Mouse (Mus musculus): ENCODE measurements at regions not wholly inside any gene's neighbourhood (a gene's known extent, or its start where the extent isn't known, plus 50 kb on each side); places are given as distances from the start of the nearest gene placed in this dataset.

DNA sequence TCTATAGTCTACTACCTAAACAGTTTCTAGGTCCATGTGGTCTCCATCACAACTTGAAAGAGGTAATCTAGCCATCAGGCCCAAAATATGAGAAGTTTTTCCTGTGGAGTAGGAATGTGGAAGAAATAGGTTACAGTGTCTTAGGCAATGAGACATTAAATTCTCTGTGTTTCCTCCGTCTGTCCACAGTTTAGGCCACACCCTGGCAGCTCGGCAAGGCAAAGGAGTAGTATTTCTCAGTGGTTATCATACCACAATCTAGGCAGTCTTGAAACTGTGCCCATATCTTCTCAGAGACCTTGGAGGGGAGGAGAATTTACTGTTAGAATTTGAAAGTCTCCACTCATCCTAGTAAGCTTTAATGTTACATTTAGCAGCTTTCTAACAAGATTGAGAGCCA, 811.0 kb upstream of the Tbl1xr1 start:
- Histone ChIP-seq H3ac (ENCODE audit: control insufficient read depth, insufficient read length) (no peak overlapping the region), H3K27me3 (ENCODE audit: control insufficient read depth, insufficient read depth, insufficient read length) (no peaks in the 10 kb centered on the region), H3K36me3 (ENCODE audit: control insufficient read depth, insufficient read depth) (no peaks in the 10 kb centered on the region), H3K79me2 (ENCODE audit: control insufficient read depth, insufficient read depth) (no peaks in the 10 kb centered on the region), H3K4me3 (no peak overlapping the region), H3K4me2 (ENCODE audit: low read depth) (no peak overlapping the region)
- no peak for TF ChIP-seq TCF12 (IDR thresholded peaks at IDR 0.05; ENCODE audit: insufficient read depth, poor library complexity, severe bottlenecking)
- no peak for TF ChIP-seq REST (IDR thresholded peaks at IDR 0.05; ENCODE audit: insufficient read depth, insufficient read length)
- no peak for TF ChIP-seq SRF (IDR thresholded peaks at IDR 0.05; ENCODE audit: control insufficient read depth, insufficient read length, low read depth)
- no peak for TF ChIP-seq MAX (IDR thresholded peaks at IDR 0.05; ENCODE audit: low read depth)
- TF ChIP-seq POLR2AphosphoS2 (IDR thresholded peaks at IDR 0.05; ENCODE audit: insufficient read length, low read depth) = no peak
- TF ChIP-seq E2F4 (IDR thresholded peaks at IDR 0.05; ENCODE audit: insufficient read depth) = no peak
- no peak for TF ChIP-seq CEBPB (IDR thresholded peaks at IDR 0.05; ENCODE audit: insufficient read depth, poor library complexity, severe bottlenecking)

DNA sequence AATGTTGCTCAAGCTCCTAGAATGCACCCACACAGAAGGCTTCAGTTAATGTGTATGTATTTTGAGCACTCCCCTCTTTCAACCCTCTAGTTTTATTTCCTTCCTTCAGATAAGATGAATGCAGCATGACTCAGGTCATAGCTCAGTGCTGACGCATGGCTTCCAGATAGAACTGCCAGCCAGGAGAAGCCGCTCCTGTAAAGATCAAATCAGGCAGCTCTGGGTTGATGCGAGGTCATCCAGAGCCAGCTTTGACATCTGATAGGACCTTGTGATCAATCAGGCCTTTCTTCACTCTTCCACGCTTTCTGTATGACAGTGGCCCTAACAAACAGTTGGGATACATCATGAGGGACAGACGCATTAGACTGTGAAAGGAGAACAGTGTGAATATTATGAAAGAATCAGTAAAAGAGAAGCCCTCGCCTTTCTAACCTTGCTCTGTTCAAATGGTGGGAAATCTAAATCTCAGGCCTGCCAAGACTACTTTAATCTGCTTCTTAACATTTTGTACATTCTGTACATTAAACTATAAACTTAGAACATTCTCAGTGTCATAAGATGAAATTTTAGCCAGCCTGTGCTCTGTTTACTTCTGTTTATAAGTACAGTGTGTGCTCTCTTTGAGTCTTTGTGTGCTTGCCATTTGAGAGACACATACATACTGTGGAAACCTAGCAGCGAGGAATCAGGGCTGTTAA, 807.9 kb upstream of the Tbl1xr1 start:
- no peak for TF ChIP-seq E2F4 (IDR thresholded peaks at IDR 0.05; ENCODE audit: insufficient read depth)
- no peak for TF ChIP-seq MYOG (IDR thresholded peaks at IDR 0.05; ENCODE audit: control insufficient read depth in 1 of 3, insufficient read depth in 1 of 3, insufficient read length in 2 of 3, low read depth in 2 of 3)
- TF ChIP-seq TCF12 (IDR thresholded peaks at IDR 0.05; ENCODE audit: insufficient read depth, poor library complexity, severe bottlenecking) = no peak
- no peak overlapping the region for H3ac ChIP-seq (ENCODE audit: control insufficient read depth, insufficient read length)
- no peaks in the 10 kb centered on the region for H3K27me3 ChIP-seq (ENCODE audit: control insufficient read depth, insufficient read depth, insufficient read length)
- H3K4me2 ChIP-seq (ENCODE audit: low read depth) = peak overlapping the region; percentile 7
- no peaks in the 10 kb centered on the region for H3K36me3 ChIP-seq (ENCODE audit: control insufficient read depth, insufficient read depth)
- H3K4me3 ChIP-seq = no peak overlapping the region
- H3K79me2 ChIP-seq (ENCODE audit: control insufficient read depth, insufficient read depth) = no peaks in the 10 kb centered on the region

DNA sequence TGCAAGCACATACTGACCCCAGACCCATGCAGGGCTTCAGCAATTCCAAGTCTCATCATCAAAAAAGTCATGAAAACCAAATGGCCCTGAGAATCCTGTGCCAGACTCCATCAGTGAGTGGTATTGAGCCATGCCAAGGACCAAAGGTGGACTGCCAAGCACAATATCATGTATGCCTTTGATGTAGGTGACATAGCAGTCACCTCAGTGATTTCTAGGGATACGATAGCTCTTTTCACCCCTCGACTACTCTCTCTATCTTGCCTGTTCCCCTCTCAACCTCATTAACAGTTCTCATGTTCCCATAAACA, 807.4 kb upstream of the Tbl1xr1 start:
- H3ac ChIP-seq (ENCODE audit: control insufficient read depth, insufficient read length) = no peak overlapping the region
- H3K4me2 ChIP-seq (ENCODE audit: low read depth) = no peak overlapping the region
- H3K79me2 ChIP-seq (ENCODE audit: control insufficient read depth, insufficient read depth) = no peaks in the 10 kb centered on the region
- no peaks in the 10 kb centered on the region for H3K27me3 ChIP-seq (ENCODE audit: control insufficient read depth, insufficient read depth, insufficient read length)
- no peaks in the 10 kb centered on the region for H3K36me3 ChIP-seq (ENCODE audit: control insufficient read depth, insufficient read depth)
- TF ChIP-seq MYOG (IDR thresholded peaks at IDR 0.05; ENCODE audit: control insufficient read depth in 1 of 3, insufficient read depth in 1 of 3, insufficient read length in 2 of 3, low read depth in 2 of 3) (no peak), MAX (IDR thresholded peaks at IDR 0.05; ENCODE audit: low read depth) (no peak), REST (IDR thresholded peaks at IDR 0.05; ENCODE audit: insufficient read depth, insufficient read length) (no peak), POLR2AphosphoS2 (IDR thresholded peaks at IDR 0.05; ENCODE audit: insufficient read length, low read depth) (no peak), MYOD1 (IDR thresholded peaks at IDR 0.05; ENCODE audit: control insufficient read depth in 1 of 3, insufficient read length in 2 of 3, low read depth in 2 of 3) (no peak), E2F4 (IDR thresholded peaks at IDR 0.05; ENCODE audit: insufficient read depth) (no peak), CEBPB (IDR thresholded peaks at IDR 0.05; ENCODE audit: insufficient read depth, poor library complexity, severe bottlenecking) (no peak), USF1 (IDR thresholded peaks at IDR 0.05; ENCODE audit: low read depth) (no peak), TCF12 (IDR thresholded peaks at IDR 0.05; ENCODE audit: insufficient read depth, poor library complexity, severe bottlenecking) (no peak), TCF3 (IDR thresholded peaks at IDR 0.05; ENCODE audit: insufficient read length, low read depth) (no peak), POLR2A (IDR thresholded peaks at IDR 0.05; ENCODE audit: insufficient read length, low read depth) (no peak), SRF (IDR thresholded peaks at IDR 0.05; ENCODE audit: control insufficient read depth, insufficient read length, low read depth) (no peak)
- no peak overlapping the region for H3K4me3 ChIP-seq

GRCm38 (mm10) chr3:21270788-21271187, 805.7 kb upstream of the Tbl1xr1 start:
- Histone ChIP-seq H3K36me3 (ENCODE audit: control insufficient read depth, insufficient read depth) (no peaks in the 10 kb centered on the region), H3K79me2 (ENCODE audit: control insufficient read depth, insufficient read depth) (no peaks in the 10 kb centered on the region), H3K4me3 (no peak overlapping the region), H3K27me3 (ENCODE audit: control insufficient read depth, insufficient read depth, insufficient read length) (no peaks in the 10 kb centered on the region), H3K4me2 (ENCODE audit: low read depth) (no peak overlapping the region), H3ac (ENCODE audit: control insufficient read depth, insufficient read length) (no peak overlapping the region)
- TF ChIP-seq TCF3 (IDR thresholded peaks at IDR 0.05; ENCODE audit: insufficient read length, low read depth) (no peak), SRF (IDR thresholded peaks at IDR 0.05; ENCODE audit: control insufficient read depth, insufficient read length, low read depth) (no peak), POLR2A (IDR thresholded peaks at IDR 0.05; ENCODE audit: insufficient read length, low read depth) (no peak), USF1 (IDR thresholded peaks at IDR 0.05; ENCODE audit: low read depth) (no peak), POLR2AphosphoS2 (IDR thresholded peaks at IDR 0.05; ENCODE audit: insufficient read length, low read depth) (no peak), MYOG (IDR thresholded peaks at IDR 0.05; ENCODE audit: control insufficient read depth in 1 of 3, insufficient read depth in 1 of 3, insufficient read length in 2 of 3, low read depth in 2 of 3) (no peak), MYOD1 (IDR thresholded peaks at IDR 0.05; ENCODE audit: control insufficient read depth in 1 of 3, insufficient read length in 2 of 3, low read depth in 2 of 3) (peak in 2 of 3 experiments; percentile 56 to 62)

- Histone ChIP-seq H3K4me2 (ENCODE audit: low read depth) (no peak overlapping the region), H3K79me2 (ENCODE audit: control insufficient read depth, insufficient read depth) (no peaks in the 10 kb centered on the region), H3K27me3 (ENCODE audit: control insufficient read depth, insufficient read depth, insufficient read length) (no peaks in the 10 kb centered on the region), H3K36me3 (ENCODE audit: control insufficient read depth, insufficient read depth) (no peaks in the 10 kb centered on the region), H3K4me3 (no peak overlapping the region), H3ac (ENCODE audit: control insufficient read depth, insufficient read length) (no peak overlapping the region)
- no peak for TF ChIP-seq SRF (IDR thresholded peaks at IDR 0.05; ENCODE audit: control insufficient read depth, insufficient read length, low read depth)
- peak; percentile 3 to 63 (median 8) for TF ChIP-seq MYOD1 (IDR thresholded peaks at IDR 0.05; ENCODE audit: control insufficient read depth in 1 of 3, insufficient read length in 2 of 3, low read depth in 2 of 3)
- peak in 2 of 3 experiments; percentile 6 to 46 for TF ChIP-seq MYOG (IDR thresholded peaks at IDR 0.05; ENCODE audit: control insufficient read depth in 1 of 3, insufficient read depth in 1 of 3, insufficient read length in 2 of 3, low read depth in 2 of 3)
Measured at GRCm38 (mm10) chr3:21272219-21272618, 804.2 kb upstream of the Tbl1xr1 start.
